Mouse (Mus musculus): ENCODE results near the gene Tekt4. TPM values are rescaled to one million over a fixed set of nuclear protein-coding genes. Genes with fewer than 3 reads are reported as not detected.

Tekt4 gene
- polyA plus RNA-seq, 1 experiment from 2014 or later: 0.67 TPM

DNA sequence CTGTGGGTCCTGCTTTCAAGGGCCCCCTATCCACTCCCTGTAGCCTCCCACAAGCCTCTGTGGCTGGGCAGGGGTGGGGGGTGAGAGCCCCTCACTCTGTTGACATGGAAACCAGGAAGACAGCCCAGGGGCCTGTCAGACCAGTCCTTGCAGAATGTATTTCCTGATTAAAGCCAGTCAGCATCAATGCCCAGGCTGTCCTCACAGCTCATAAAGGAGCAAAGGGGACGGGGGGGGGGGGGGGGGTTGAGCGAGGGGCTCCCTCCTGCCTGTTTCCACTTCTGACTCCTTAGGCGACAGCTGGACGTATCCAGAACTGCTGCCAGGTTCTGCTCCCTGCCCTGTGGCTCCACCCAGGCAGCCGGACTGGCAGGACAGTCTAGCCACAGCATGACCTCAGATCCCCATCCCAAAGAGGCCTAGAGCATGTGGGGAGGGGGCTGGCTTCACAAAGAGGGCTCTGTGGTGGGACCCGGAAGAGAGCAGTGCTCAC lies 38.9 kb upstream of the Tekt4 start:
- Histone ChIP-seq H3K27ac (replicated peaks) (peak overlapping the region; percentile 51), H3K4me2 (peak overlapping the region; percentile 5; the same call in 1 of the 2 replicates), H3K36me3 (no peaks in the 10 kb centered on the region), H3K9me3 (replicated peaks) (no peaks in the 10 kb centered on the region), H3K9ac (replicated peaks) (no peak overlapping the region), H3K4me3 (replicated peaks) (no peak overlapping the region), H3K4me1 (peaks cover 74% of the 10 kb centered on the region), H3K27me3 (replicated peaks) (no peaks in the 10 kb centered on the region)
- WGBS: 3% methylated on average over 6 of the region's 6 CpGs
- peak; percentile 26 for ATAC-seq (ENCODE audit: low FRiP score)

DNA sequence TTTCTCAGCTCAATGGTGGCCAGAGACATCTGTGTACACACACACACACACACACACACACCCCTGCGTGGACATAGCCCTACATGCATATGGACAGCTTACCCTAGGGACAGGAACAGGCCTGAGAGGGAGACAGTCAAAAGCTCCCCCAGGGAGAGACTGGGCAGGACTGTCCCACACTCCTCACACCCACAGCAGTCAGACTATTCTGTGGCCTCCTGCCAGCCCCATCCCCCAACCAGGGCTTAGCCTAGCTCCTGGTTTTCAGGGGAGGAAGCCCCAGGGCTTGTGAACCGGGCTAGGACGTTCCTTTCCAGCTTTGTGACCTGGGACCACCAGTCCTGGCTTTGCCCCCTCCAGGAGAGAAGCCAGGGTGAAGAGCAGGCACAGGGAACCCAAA lies 38.2 kb upstream of the Tekt4 start:
- peaks cover 70% of the 10 kb centered on the region for H3K4me1 ChIP-seq

DNA sequence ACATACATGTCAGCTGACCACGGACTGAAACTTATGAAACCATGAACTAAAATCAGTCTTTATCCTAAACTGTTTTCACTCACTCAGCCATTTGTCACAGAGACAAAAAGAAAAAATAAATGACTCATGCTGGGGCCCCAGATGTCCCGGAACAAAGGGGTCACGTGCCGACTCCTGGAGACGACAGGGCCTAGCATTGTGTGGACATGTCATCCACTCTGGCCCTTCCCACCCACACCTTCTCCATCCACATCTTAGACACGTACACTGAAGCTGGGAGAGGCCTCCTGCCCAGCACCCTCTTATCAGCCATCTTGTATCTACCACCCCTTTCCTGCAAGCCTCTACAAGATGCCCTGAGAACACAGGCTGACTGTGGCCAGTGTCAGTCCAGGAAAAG lies 36.4 kb upstream of the Tekt4 start:
- Histone ChIP-seq H3K4me3 (replicated peaks) (no peak overlapping the region), H3K9ac (replicated peaks) (no peak overlapping the region), H3K27me3 (replicated peaks) (no peaks in the 10 kb centered on the region), H3K27ac (replicated peaks) (no peak overlapping the region), H3K4me2 (no peak overlapping the region), H3K4me1 (peaks cover 65% of the 10 kb centered on the region), H3K9me3 (replicated peaks) (no peaks in the 10 kb centered on the region), H3K36me3 (no peaks in the 10 kb centered on the region)
- WGBS: 59% methylated on average over 6 of the region's 6 CpGs
- no peak for ATAC-seq (ENCODE audit: low FRiP score)

More for the DNA sequence above, 38.2 kb upstream of the Tekt4 start:
- no peak for ATAC-seq (ENCODE audit: low FRiP score)
- no peaks in the 10 kb centered on the region for H3K9me3 ChIP-seq (replicated peaks)
- no peaks in the 10 kb centered on the region for H3K27me3 ChIP-seq (replicated peaks)
- 27% methylated on average over 3 of the region's 3 CpGs for WGBS
- no peak overlapping the region for H3K4me2 ChIP-seq
- no peaks in the 10 kb centered on the region for H3K36me3 ChIP-seq
- H3K9ac ChIP-seq (replicated peaks): no peak overlapping the region
- no peak overlapping the region for H3K4me3 ChIP-seq (replicated peaks)
- peak overlapping the region; percentile 51; the same call in 1 of the 2 replicates for H3K27ac ChIP-seq (replicated peaks)

DNA sequence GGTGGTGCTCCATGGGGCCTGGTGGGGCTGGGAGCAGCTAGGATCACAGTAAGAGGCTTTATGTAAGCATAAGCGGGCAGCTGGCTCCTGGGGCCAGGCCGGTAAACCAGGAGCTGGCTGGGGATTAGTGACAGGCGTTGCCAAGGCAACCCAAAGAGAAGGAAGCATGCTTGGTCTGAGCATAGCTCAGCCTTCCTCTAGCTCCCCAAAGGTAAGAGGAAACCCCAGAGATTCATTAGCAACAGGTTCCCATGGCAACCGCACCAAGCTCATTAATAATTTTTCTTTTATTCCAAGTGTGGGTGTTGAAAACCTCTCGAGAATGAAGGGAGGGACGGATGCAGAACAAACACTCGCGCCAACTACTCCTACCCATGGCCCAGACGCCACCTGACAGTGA lies 35.5 kb upstream of the Tekt4 start:
- H3K4me3 ChIP-seq (replicated peaks): no peak overlapping the region
- no peak overlapping the region for H3K9ac ChIP-seq (replicated peaks)
- H3K4me2 ChIP-seq: no peak overlapping the region; the same call in 1 of the 2 replicates
- WGBS: 20% methylated on average over 9 of the region's 9 CpGs
- H3K27ac ChIP-seq (replicated peaks): peak overlapping the region; percentile 18
- H3K36me3 ChIP-seq: no peaks in the 10 kb centered on the region
- no peaks in the 10 kb centered on the region for H3K9me3 ChIP-seq (replicated peaks)
- ATAC-seq (ENCODE audit: low FRiP score): no peak
- H3K27me3 ChIP-seq (replicated peaks): no peaks in the 10 kb centered on the region
- H3K4me1 ChIP-seq: peaks cover 66% of the 10 kb centered on the region

DNA sequence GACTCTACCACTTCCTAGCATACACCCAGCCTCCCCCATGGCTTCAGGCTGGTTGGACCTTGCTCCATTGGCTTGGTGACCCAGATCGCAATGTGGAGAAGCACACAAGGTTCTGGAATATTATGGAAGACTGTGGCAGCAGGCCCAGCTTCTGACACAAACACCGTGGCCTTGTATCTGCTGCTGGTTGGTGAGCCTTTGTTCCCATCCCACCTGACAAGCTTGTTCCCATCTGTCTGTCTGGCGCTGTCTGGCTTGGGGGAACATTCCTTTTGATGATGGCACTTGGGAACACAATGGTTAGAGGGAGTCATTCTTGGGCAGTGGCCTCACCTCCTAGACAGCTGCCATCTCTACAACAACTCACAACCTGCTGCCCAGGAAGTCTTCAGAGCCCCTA lies 33.4 kb upstream of the Tekt4 start:
- Histone ChIP-seq H3K27me3 (replicated peaks) (no peaks in the 10 kb centered on the region), H3K9ac (replicated peaks) (no peak overlapping the region), H3K36me3 (no peaks in the 10 kb centered on the region), H3K4me1 (peaks cover 60% of the 10 kb centered on the region), H3K4me2 (no peak overlapping the region), H3K4me3 (replicated peaks) (no peak overlapping the region), H3K9me3 (replicated peaks) (no peaks in the 10 kb centered on the region), H3K27ac (replicated peaks) (no peak overlapping the region)
- WGBS: 91% methylated on average over 3 of the region's 3 CpGs
- no peak for ATAC-seq (ENCODE audit: low FRiP score)

DNA sequence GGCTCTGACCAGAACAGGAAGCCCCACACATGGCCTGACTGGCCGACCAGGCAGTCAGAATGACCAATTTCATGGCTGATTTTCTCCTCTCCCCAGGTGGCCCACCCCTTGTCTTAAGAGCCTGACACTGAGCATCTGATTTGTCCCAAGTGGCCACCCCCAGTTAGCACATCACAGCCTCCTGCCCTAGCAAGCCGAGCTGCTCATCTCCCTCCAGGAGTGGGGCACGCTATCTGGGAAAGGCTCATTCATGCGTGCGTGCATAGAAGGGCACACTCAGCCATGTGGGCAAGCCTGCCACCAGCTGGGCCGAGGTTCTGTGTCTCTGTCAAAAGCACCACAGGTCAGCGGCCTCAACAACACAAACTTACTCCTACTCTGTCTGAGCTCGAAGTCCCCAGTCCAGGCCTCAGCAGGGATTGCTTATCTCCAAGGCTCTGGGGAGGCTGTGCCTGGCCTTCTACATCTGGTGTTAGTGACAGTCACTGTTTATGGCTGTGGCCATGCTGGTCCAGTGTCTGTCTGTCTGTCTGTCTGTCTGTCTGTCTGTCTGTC lies 29.8 kb upstream of the Tekt4 start:
- Histone ChIP-seq H3K27me3 (replicated peaks) (0 out of 2 replicates have a peak, but pooled peaks cover 3% of the 10 kb centered on the region), H3K36me3 (no peaks in the 10 kb centered on the region), H3K27ac (replicated peaks) (no peak overlapping the region), H3K9ac (replicated peaks) (no peak overlapping the region), H3K4me1 (peaks cover 50% of the 10 kb centered on the region), H3K4me3 (replicated peaks) (no peak overlapping the region), H3K4me2 (no peak overlapping the region), H3K9me3 (replicated peaks) (no peaks in the 10 kb centered on the region)
- no peak for ATAC-seq (ENCODE audit: low FRiP score)
- WGBS: 27% methylated on average over 8 of the region's 8 CpGs

DNA sequence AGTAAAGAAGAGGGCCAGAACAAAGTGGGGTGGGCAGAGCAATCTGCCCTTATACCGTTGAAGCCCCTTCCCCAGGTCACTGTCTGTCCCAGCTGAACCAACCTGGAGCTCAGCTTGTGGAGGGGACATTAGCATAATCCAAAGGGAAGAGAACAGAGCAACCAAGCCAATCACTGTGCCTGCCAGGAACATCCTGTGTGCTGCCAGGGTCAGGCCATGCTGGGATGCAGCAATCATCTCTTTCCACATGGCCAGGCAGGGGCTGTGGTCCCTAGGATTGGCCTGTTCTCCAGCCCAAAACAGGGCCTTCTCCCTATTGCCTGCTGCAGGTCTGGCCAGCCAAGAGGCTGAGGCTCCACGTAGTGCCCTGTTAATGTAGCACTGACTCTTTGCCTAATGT lies 28.4 kb upstream of the Tekt4 start:
- Histone ChIP-seq H3K36me3 (no peaks in the 10 kb centered on the region), H3K4me2 (no peak overlapping the region), H3K4me1 (peaks cover 53% of the 10 kb centered on the region), H3K27me3 (replicated peaks) (0 out of 2 replicates have a peak, but pooled peaks cover 3% of the 10 kb centered on the region), H3K27ac (replicated peaks) (no peak overlapping the region), H3K9ac (replicated peaks) (no peak overlapping the region), H3K4me3 (replicated peaks) (no peak overlapping the region), H3K9me3 (replicated peaks) (no peaks in the 10 kb centered on the region)
- no peak for ATAC-seq (ENCODE audit: low FRiP score)
- WGBS: 59% methylated on average over 2 of the region's 2 CpGs

DNA sequence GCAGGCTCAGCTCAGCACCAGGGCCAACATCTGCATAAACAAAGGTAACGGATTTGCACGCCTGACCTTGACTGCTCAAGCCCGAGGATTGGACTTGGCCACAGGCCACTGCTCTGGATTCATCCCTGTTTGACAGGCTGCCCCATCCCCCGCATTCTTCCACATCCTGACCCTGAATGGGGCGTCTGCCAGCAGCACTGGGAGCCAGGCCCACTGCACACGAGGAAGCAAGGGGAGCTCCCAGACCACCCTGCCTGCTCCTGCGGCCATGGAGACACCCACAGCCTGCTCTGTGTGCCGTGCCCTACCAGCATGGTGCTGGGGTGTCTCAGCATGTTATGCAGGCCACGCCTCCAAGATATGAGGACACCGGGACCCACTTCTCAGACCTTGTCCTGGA lies 27.0 kb upstream of the Tekt4 start:
- Histone ChIP-seq H3K36me3 (no peaks in the 10 kb centered on the region), H3K9ac (replicated peaks) (no peak overlapping the region), H3K4me3 (replicated peaks) (no peak overlapping the region), H3K27me3 (replicated peaks) (0 out of 2 replicates have a peak, but pooled peaks cover 3% of the 10 kb centered on the region), H3K27ac (replicated peaks) (no peak overlapping the region), H3K9me3 (replicated peaks) (no peaks in the 10 kb centered on the region), H3K4me2 (no peak overlapping the region), H3K4me1 (peaks cover 67% of the 10 kb centered on the region)
- ATAC-seq (ENCODE audit: low FRiP score): peak; percentile 35; the same call in 1 of the 2 replicates
- 36% methylated on average over 10 of the region's 10 CpGs for WGBS

DNA sequence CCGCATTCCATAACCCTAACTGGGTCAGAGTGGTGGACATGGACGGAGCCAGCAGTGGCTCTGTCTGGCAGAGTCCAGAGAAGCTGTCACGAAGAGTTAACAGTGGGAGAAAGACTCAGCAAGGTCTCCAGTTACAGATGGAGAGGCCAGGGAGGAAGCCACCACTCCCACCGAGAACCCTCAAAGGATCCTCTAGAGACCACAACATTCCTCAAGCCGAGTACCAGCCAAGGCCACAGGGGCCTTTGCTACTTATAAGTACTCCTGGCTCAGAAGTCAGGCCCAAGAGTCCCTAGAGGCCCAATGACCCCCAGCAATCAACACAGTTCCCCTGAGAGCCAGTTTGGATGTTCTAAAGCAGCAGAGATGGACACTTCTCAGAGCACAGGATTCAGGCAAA lies 25.2 kb upstream of the Tekt4 start:
- no peak overlapping the region for H3K9ac ChIP-seq (replicated peaks)
- H3K4me3 ChIP-seq (replicated peaks): no peak overlapping the region
- WGBS: 64% methylated on average over 5 of the region's 5 CpGs
- H3K4me2 ChIP-seq: no peak overlapping the region
- H3K27me3 ChIP-seq (replicated peaks): 0 out of 2 replicates have a peak, but pooled peaks cover 3% of the 10 kb centered on the region
- H3K27ac ChIP-seq (replicated peaks): no peak overlapping the region
- no peaks in the 10 kb centered on the region for H3K36me3 ChIP-seq
- ATAC-seq (ENCODE audit: low FRiP score): no peak
- peaks cover 70% of the 10 kb centered on the region for H3K4me1 ChIP-seq
- no peaks in the 10 kb centered on the region for H3K9me3 ChIP-seq (replicated peaks)

DNA sequence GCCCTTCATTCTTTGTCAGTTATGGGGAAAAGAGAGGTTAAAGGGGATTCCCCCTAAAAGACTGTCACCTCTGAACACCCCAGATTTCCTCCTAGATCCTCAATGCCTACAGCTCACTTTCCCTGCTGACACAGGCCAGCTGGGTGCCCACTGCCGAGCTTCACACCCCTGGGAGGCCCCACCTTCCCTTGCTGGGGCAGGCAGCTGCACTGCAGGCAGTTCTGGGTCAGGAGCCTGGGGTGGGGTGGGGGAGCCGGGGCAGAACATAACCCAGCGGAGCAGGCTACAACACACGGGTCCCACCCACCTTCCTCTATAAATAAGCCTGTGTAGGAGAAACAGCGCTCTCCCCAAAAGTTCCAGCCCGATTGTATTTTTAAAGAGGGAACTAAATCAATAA lies 24.5 kb upstream of the Tekt4 start:
- peaks cover 71% of the 10 kb centered on the region for H3K4me1 ChIP-seq
- peak overlapping the region; percentile 86 for H3K4me2 ChIP-seq
- no peak for ATAC-seq (ENCODE audit: low FRiP score)
- H3K9ac ChIP-seq (replicated peaks): no peak overlapping the region
- 40% methylated on average over 6 of the region's 6 CpGs for WGBS
- H3K27ac ChIP-seq (replicated peaks): no peak overlapping the region
- 0 out of 2 replicates have a peak, but pooled peaks cover 3% of the 10 kb centered on the region for H3K27me3 ChIP-seq (replicated peaks)
- no peaks in the 10 kb centered on the region for H3K9me3 ChIP-seq (replicated peaks)
- no peaks in the 10 kb centered on the region for H3K36me3 ChIP-seq
- H3K4me3 ChIP-seq (replicated peaks): no peak overlapping the region

DNA sequence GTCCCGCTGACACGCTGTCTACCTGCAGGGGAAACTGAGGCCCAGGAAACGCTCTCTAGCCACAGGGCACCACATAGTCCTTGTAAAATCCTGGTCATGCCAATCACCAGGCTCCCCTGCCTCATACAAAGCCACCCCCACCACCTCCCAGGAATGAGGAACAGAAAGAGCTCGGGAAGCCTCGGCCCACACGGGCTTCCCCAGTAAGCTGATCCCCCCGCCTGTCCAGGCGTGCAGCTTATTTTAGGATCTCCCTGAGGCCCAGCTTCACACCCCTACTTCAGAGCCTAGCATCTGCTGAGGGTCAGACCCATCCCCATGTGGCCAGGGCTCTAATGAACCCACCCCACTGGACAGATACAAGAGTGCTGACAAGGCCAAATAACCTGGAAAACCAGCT lies 23.9 kb upstream of the Tekt4 start:
- H3K9ac ChIP-seq (replicated peaks): 0 out of 2 replicates have a peak overlapping the region, but pooled peaks have one; percentile 14
- ATAC-seq (ENCODE audit: low FRiP score): no peak

DNA sequence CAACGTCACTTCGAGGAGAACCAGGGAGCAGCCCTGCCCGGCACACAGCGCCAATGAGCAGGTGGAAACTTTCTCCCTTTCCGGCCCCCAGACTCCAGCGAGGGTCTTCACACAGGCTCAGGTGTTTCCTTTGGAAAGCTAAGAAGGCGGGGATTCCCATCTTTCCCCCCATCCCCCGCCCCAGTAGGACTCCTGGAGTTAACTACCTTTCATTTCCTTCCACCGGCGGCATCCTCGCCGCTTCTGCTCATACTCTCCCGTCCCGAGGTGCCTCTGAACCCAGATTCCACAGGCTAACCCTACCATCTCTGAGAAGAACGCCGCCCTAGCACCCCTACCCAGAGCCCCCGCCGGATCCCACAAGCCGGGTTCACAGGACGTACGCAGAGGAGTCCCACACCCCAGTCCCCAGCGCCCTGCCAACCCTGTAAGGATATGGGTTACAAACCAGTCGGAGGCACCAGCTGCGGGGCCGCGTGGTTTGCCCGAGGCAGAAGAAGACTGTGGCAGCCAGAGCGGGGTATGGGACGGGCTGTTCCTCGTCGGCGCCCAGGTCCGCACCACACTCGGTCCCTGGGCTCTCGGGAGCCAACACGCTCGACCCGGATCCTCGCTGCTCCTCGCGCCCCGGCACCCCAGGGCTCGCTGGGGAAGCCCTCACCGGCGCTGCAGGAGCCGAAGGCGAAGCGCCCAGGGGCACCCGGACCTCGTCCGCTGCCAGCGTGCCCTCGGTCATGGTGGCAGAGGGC lies 21.8 kb upstream of the Tekt4 start:
- Histone ChIP-seq H3K4me1 (peaks cover 57% of the 10 kb centered on the region), H3K4me3 (replicated peaks) (peak overlapping the region; percentile 84), H3K27ac (replicated peaks) (peak overlapping the region; percentile 84), H3K4me2 (peak overlapping the region; percentile 86), H3K27me3 (replicated peaks) (peaks cover 3% of the 10 kb centered on the region; the same call in 1 of the 2 replicates), H3K9me3 (replicated peaks) (no peaks in the 10 kb centered on the region), H3K9ac (replicated peaks) (peak overlapping the region; percentile 78), H3K36me3 (no peaks in the 10 kb centered on the region)
- under 1% methylated on average over 53 of the region's 53 CpGs for WGBS
- ATAC-seq (ENCODE audit: low FRiP score): no peak

More for the DNA sequence above, 23.9 kb upstream of the Tekt4 start:
- Histone ChIP-seq H3K4me2 (peak overlapping the region; percentile 86), H3K4me3 (replicated peaks) (no peak overlapping the region), H3K36me3 (no peaks in the 10 kb centered on the region), H3K4me1 (peaks cover 71% of the 10 kb centered on the region), H3K27me3 (replicated peaks) (peaks cover 3% of the 10 kb centered on the region; the same call in 1 of the 2 replicates), H3K27ac (replicated peaks) (no peak overlapping the region), H3K9me3 (replicated peaks) (no peaks in the 10 kb centered on the region)
- 70% methylated on average over 8 of the region's 8 CpGs for WGBS
